Mouse (Mus musculus) gastrocnemius, postnatal 14 days (tissue): ENCODE measurements around the gene Apbb2. TPM values are rescaled to one million over a fixed set of nuclear protein-coding genes. Genes with fewer than 3 reads are reported as not detected.

ENCODE experiments used
- DNase-seq: peaks from one replicate; pipeline ENCODE4 v3.0.0; 2021; ENCODE audit warnings: mixed read lengths
- intact Hi-C: fragments of 180-260 bp; cut with DNase I; formaldehyde crosslinking; loops from one replicate; pipeline ENCODE4 v1.15.1; 2025; ENCODE audit warnings: low total_unique reads
- total RNA-seq, 2 experiments: library from RNA; stranded (reverse); gene quantifications; 2 replicates each; pipeline ENCODE4 v1.2.3; 2021

Gene Apbb2
- total RNA-seq, 2 experiments from 2014 or later, result 41.0 to 48.3 TPM

DNA sequence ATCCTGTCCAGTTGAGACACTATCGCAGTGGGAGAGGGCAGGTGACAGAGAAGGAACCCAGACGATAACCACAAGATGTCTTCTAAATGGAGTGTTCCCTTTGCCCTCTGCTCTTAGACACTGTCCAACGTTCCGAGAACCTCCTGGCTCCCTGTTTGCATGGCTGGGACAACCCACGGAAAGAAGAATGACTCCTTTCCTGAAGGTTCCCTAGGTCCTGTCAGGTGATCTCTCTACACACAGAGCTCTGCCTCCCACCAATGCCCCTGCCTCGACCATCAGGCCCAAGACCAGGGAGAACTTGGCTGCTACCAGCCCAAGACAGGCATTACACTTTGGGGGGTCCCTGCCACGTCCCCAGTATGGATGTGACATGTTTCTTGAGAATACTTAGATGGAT lies 89.0 kb downstream of the Apbb2 start:
- DNase-seq, result no peak
- intact Hi-C loops, result no loop called here

DNA sequence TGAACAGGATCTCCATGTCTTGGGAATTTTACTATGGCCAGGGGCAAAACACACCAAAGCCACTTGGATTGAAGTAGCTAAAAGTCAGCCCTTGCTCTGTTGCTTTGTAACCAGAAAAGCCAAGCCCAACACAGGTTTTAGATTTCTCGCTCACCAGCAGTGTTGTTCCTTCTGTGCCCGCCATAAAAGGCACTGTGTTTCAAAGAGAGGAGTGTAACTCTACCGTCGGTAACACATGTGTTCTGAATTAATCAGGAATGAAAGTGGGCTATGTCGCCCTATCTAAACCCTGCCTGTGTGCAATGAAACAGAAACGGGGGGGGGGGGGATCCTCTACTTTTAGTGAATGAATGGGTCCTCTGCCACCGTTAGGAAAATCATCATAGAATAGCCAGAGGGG lies 90.0 kb downstream of the Apbb2 start:
- no peak for DNase-seq
- intact Hi-C loops, result no loop called here

DNA sequence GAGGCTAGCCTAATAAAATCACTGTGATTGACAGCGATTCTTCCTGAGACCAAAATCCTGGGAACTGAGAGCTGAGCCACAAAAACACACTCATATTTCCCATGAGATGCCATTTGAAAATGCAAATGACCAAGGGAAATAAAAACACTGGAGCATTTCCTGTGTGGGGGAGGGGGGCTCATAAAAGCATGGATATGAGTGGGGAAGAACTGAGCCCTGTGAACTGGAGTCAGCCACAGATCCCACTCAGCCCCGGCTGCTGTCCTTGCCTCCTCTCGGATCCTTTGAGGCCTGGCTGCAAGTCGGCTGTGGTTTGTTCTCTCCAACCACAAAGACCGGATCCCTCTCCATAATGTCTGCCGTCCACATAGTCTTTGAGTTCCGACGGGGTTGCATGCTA lies 91.5 kb downstream of the Apbb2 start:
- intact Hi-C loops, result no loop called here
- no peak for DNase-seq

DNA sequence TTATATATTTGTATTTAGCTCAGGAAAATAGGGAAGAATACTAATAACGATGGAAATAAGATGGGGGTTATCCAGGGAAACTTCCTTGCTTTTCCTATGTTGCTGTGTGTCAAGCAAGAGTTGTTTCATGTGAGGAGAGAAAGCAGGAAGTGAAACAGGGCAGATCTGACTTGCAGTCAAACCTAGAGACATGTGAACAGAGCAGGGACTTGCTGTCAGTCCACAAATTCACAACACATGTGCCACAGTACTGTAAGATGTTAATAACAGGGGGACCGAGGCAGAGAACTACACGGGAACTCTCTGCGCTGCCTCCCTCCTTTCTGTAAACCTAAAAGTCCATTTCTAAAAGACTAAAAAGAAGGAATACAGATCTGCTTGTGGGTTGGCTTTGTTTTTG lies 93.6 kb downstream of the Apbb2 start:
- intact Hi-C loops, result no loop called here
- no peak for DNase-seq

DNA sequence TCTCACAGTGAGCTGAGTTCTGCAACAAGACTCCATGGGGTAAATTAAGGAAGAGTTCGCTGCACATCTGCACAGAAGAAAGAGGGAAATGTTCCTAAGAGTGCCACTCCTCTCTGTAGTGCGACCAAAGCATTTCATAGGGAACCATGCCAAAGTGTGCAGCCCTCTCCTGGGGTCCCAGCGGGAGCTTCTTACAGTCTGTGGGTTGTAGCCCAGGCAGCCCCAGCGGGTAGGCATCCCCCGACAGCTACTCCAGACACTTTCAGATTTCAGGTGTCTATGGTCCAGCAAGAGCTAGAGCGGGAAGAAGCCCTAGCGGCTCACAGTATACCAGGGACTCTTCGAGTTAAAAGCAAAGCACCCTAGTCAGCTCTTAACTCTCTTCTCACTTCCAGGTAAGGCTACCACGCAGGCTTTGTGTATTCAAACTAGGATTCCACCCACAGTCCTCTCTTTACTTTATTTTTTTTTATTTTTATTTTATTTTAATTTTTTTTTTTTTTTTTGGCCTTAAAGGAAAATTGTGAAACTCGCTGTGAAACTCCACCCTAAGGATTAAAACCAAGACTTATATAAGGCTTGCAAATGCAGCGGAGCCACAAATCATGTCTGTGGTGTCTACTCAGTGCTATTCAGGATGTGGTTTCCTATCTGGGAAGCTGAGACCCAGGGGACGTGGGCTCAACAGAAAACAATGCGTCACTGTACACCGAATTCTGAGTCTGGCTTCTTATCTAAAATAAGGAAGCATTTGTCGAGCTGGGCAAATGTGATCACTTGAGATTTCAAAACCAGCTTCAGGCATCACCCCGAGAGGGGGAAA lies 94.7 kb downstream of the Apbb2 start:
- DNase-seq, result no peak
- intact Hi-C loops, result no loop called here

DNA sequence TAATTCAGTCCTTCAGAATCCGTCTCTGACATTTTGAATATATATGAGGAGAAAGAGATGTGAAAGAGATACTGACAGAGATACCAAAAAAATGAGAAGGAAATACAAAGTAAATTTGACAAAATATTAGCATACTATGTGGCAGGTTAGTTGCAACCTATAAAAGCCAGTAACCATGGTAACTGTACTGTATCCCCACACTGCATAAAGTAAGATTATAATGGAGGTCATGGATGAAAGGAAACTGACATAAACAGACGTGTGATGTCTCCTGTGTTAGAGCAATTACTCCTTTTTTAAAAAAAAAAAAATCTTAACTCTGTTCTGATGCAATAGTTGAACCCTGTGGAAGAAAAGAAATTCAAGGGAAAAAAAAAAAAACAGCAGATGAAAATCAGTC lies 97.3 kb downstream of the Apbb2 start:
- intact Hi-C loops, result no loop called here
- no peak for DNase-seq

DNA sequence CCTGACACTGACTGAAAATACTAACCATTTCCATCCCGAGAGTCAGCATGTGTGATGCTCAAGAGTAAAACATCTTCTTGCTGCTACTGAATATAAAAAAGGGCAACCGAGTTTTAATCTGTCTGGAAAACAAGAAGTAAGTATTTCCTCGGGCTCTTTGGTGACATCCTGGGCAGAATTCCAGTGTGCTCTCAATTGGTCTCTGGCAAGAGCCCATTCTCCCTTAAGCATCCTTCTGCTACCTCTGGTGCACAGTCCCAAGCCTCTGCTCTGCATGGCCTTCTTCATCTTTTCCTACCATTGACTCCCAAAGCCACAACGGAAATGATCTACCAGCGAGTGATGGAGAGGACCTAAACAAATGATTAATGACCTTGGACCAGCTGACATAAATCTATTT lies 99.1 kb downstream of the Apbb2 start:
- intact Hi-C loops, result no loop called here
- DNase-seq, result no peak

DNA sequence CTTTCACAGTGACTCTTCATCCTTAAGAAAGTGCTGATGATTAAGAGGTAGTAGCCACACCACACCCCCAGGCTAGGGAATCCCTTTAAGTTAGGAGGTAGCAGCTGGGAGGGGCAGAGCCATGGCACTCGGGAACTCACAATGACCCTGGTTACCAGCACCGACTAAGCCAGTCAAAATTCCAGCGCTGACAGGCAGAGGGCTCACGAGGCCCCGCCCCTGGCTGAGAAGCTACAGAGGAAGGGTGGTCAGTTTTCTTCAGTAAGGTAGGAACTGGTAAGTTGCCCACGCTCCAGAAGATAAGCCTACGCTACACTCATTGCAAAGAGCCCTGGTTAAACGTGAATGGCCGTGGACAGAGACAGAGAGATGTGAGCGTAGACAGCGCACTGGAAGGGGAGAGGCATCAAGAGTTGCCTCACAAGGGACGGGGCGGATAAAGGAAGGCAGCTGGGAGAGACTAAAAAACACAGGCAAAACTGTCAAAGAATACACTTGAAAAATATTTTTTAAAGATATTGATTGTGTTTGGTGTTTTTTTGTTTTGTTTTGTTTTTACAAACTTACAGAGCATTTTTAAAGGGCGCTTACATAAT lies 100.1 kb downstream of the Apbb2 start:
- peak; percentile 24 for DNase-seq
- intact Hi-C loops, result no loop called here

DNA sequence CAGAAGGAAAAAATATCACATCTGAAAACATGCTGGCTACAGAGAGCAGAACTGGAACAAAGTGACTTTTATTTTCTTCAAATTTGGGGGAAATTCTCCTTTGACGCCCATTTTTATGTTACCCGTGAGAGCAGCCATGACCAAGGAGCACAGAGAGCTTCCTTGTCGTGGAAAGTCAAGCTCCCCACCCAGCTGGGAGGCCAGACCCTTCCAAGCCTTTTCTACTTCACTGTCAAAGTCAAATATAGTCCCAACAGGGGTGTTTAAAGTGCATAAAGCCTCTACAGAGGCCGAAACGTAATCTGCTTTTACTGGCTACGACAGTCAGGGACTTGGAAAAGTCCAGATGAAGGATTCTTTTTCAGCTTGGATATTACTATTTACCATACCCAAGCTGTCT lies 101.1 kb downstream of the Apbb2 start:
- intact Hi-C loops, result no loop called here
- peak; percentile 24 for DNase-seq

DNA sequence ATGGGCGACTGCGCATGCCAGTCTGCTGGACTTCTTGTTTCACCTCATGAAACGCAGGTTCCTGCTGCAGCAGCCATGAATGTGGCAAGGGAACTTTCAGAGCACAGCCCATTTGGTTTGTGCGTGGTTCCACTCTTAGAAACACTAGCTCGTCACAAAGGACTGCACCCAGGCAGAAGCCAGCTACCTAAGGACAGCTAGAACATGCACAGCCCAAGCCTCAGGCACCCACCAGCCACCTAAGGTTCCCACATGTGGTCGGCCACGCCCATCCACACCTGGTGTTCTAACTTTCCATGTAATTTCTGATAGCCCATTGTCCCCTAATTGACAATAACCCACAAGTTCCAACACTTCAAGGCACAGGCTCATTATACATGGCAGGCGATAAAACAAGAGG lies 102.3 kb downstream of the Apbb2 start:
- intact Hi-C loops, result no loop called here
- no peak for DNase-seq

DNA sequence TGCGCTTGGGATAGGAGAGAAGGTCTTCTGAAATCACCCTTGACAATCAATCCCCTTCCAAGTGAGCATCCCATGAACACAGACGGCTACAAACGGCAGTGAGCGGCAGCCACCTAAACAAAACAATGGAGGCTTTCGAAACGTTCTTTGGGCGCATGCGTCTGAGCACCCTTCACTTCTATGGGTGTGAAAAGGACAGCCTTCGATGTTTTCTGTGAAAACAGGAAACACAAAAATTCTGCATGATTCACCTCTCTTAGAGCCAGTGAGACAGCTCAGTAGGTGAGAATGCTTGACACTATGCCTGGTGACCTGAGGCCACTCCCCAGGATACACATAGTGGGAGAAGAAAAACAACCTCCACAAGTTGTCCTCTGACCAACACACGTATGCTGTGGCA lies 103.3 kb downstream of the Apbb2 start:
- no peak for DNase-seq
- intact Hi-C loops, result no loop called here

DNA sequence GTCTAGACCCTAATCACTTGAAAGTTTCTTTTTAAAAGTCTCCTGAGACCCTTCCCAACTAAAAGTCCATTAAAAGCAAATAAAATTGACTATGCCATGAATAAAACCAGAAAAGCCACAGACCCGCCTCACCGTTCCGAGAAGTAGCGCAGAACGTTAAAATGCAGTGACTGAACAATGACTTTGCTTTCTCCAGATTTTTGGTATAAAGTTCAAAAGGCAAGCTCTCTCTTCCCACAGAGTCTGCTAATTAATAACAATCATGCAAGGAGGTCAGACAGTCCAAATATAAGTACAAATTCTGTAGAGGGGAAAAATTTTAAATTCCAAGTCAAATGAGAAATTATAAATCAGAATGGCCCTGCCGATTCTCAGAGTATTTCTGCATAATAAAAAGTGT lies 103.9 kb downstream of the Apbb2 start:
- no peak for DNase-seq
- intact Hi-C loops, result no loop called here

DNA sequence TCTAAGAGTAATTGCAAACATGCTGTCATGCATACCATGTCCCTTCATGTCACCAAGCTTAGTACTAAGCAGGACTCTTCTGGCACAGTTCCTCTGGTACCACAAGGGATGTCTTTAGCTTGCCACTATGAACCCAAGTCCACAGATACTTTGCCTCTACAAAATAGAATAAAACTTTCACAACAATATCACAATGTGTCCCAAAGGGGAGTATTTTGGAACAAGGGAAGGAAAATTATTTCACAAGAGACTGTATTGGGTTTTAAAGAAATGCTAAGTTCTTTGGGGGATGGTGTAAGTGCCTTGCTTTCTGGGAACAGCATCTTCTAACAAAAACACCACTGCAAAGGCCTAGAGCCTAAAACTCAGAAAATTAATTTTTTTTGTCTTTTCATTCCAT lies 105.2 kb downstream of the Apbb2 start:
- no peak for DNase-seq
- intact Hi-C loops, result no loop called here

DNA sequence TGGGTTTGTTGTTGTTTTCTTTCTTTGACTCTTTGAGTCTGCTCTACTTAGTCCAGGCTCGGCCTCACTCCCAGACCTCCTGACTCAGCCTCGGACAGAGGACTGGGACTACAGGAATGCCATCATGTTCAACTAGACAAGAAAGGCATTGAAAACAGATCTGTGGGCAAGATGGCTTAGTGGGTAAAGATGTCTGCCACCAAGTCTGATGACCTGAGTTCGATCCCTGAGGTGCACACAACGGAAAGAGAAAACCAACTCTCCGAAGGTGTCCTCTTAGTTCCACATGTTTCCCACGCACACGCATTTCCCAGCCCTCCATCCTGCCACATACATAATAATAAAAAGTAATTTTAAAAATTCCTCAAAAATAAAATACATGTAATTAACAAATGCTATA lies 106.1 kb downstream of the Apbb2 start:
- intact Hi-C loops, result no loop called here
- DNase-seq, result no peak

DNA sequence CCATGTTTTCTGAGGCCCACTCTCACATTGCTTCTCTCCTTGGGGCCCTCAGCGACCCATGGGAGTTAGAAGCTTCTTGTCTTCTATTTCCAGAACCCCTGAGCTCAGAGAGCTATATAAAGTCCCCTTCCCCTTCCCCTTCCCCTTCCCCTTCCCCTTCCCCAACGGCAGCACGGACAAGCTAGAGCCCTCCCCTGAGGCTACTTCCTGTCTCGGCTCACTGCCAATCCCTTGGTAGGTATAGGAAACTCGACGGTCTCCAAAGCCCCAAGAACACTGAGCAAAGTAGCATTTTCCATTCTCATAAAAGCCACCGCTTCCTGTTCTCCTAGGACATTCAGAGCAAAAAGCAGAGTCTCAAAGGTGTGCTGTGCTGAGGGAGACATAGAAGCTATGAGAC lies 107.9 kb downstream of the Apbb2 start:
- peak; percentile 12 for DNase-seq
- intact Hi-C loops, result no loop called here

DNA sequence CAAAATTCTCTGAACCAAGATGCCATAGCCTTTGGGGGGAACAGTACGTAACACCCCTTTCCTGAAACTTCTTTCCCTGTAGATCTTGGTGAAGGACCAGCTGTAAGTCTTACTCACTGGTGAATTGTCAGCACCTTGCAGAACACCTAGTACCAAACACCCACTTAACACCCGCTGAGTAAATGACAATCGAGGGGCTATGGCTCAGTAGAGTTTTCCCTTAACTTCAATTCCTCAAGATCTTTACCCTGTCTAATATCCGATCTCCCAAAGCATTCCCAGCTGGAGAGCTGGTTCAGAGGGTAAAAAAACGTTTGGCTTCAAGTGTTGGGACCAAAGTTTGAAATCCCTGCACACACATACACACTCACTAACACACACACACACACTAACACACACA lies 109.4 kb downstream of the Apbb2 start:
- intact Hi-C loops, result no loop called here

DNA sequence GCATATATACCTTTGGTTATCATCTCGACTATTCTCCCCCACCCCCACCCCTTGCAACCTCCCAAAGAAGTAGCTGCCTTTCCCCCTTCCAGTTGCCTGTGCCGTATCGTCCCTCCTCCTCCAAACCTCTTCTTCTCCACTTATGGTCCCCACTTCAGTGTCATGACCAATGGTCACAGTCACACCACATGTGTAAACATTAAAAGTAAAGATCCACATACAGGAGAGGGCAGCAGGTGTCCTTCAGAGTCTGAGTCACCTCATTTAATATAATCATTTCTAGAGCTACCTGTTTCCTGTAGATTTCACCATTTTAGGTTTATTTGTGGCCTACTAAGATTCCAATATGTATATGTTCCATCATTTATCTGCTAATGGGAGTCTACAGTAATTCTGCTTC lies 113.0 kb downstream of the Apbb2 start:
- DNase-seq, result no peak
- intact Hi-C loops, result no loop called here

More for the DNA sequence above, 109.4 kb downstream of the Apbb2 start:
- no peak for DNase-seq

DNA sequence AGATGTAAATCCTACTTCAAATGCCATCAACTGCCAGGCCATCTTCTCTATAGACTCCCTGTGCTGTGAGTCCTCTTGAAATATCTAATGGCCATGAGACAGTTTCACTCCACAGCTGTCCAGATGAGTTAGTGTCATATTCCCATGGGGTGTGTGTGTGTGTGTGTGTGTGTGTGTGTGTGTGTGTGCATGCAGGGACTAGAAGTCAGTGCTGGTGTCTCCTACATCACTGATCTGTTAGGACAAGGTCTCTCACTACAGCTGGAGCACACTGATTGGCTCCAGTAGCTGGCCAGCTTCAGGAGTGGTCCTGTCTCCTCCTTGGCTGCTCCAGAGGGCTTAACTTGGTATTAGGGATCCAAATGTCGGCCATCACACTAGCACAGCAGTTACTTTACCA lies 113.5 kb downstream of the Apbb2 start:
- no peak for DNase-seq
- intact Hi-C loops, result no loop called here

DNA sequence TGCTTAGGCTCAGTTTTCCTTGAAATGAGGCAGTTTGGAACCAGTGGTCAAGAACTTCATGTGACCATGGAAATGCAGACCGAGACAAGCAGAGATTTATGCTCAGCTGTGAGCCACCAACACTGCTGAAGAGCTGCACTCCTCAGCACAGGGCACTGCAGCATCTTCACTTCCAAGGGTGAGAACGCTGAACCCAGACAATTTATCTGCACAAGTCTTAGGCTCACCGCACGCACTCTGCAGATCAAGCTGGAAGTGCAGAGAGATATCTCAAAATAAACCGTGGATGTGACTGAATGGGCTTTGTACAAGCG lies 114.2 kb downstream of the Apbb2 start:
- DNase-seq, result no peak
- intact Hi-C loops, result no loop called here

DNA sequence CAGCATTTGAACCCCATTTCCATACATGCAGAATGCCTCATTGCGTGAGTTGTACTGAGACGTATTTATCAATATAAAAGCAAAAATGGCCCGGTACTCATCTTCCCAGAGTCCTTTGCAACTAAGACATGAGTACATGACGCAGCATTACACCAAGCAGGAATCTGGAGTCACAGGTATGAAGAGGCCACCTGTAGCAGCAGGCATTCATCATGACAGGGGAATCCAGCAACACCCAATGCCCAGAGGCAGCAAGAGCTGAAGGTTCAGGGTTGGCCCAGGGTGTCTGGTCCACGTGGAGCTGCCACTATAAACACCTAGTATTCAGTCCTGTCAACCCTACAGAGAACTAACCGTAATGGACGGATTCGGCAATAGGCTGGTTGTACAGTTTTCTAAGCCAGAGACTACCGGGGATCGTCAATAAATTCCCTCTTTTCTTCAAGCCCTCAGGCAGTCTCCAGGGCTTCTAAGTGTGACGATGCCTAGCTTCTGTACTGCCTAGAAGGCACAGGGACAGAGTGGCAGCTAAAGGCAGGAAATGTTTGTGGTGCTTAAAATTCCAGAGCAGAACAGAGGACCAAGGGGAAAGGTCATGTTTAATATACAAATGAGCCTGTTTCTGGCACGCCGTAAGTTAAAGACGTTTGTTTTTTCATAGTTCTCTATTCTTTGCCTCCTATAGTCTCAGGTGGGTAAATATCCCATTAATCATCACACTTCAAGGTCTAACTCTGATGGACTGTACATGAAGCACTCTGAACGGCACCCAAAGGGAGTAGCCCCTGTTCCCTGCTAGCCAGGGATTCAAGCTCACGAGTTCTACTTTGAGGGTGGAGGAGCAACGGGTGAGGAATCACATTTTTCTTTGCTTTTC lies 114.8 kb downstream of the Apbb2 start:
- DNase-seq, result no peak
- intact Hi-C loops, result no loop called here

DNA sequence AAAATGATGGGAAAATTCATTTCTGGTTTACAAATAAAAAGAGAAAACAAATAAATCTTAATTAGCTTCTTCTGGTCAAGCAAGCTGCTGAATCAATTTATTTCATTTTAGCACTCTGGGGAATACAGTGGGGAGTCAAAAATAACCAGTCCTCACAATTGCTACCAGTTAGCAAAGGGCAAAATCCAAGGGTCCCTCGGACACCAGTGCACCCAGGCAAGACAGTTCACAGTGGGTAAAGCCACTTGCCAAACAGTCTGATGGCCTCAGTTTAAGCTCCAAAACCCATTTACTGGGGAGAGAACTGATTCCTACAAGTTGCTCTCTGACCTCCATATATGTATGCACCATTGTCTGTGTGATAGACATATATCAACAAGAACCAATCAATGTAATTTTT lies 115.6 kb downstream of the Apbb2 start:
- intact Hi-C loops, result no loop called here

More for the DNA sequence above, 115.6 kb downstream of the Apbb2 start:
- DNase-seq, result no peak
